Mouse (Mus musculus): ENCODE results near the gene Dnajb3. TPM values are rescaled to one million over a fixed set of nuclear protein-coding genes. Genes with fewer than 3 reads are reported as not detected.

Gene Dnajb3
- polyA plus RNA-seq (2014; fragmentation: Illumina TruSeq; extraction: RNeasy Lipid Tissue Mini Kit (QIAGEN cat#74804); ENCODE audit: low read depth, low replicate concordance), result not detected

GRCm38 (mm10) chr1:88205294-88205922, at the start of gene Dnajb3:
Gene Dnajb3, minus strand, starts transcription at chr1:88205782.

GRCm38 (mm10) chr1:88226670-88227379, 21.2 kb upstream of the Dnajb3 start, which contains the start of gene Mroh2a:
Gene Mroh2a, plus strand, starts transcription at chr1:88226986.

GRCm38 (mm10) chr1:88211812-88212211, 6.2 kb upstream of the Dnajb3 start, which contains the start of gene Ugt1a1:
Gene Ugt1a1, plus strand, starts transcription at chr1:88211959.

GRCm38 (mm10) chr1:88200456-88200855, 5.1 kb downstream of the Dnajb3 start, which contains the start of gene Ugt1a2:
Gene Ugt1a2, plus strand, starts transcription at chr1:88200601.

GRCm38 (mm10) chr1:88165711-88166110, 39.9 kb downstream of the Dnajb3 start, which contains the start of gene Ugt1a5:
Gene Ugt1a5, plus strand, starts transcription at chr1:88166012.

Other genes with a start within 250 kb of the Dnajb3 start
- 28.0 TPM for gene Usp40, start 197.2 kb downstream of the Dnajb3 start, polyA plus RNA-seq (2014; fragmentation: Illumina TruSeq; extraction: RNeasy Lipid Tissue Mini Kit (QIAGEN cat#74804); ENCODE audit: low read depth, low replicate concordance)
- gene Ugt1a10, start 150.4 kb downstream of the Dnajb3 start, polyA plus RNA-seq (2014; fragmentation: Illumina TruSeq; extraction: RNeasy Lipid Tissue Mini Kit (QIAGEN cat#74804); ENCODE audit: low read depth, low replicate concordance), result 6.3 TPM
- gene Ugt1a9, start 135.0 kb downstream of the Dnajb3 start, polyA plus RNA-seq (2014; fragmentation: Illumina TruSeq; extraction: RNeasy Lipid Tissue Mini Kit (QIAGEN cat#74804); ENCODE audit: low read depth, low replicate concordance), result 437 TPM
- gene Ugt1a8, start 118.0 kb downstream of the Dnajb3 start, polyA plus RNA-seq (2014; fragmentation: Illumina TruSeq; extraction: RNeasy Lipid Tissue Mini Kit (QIAGEN cat#74804); ENCODE audit: low read depth, low replicate concordance), result not detected
- 38.6 TPM for gene Ugt1a7c, start 110.7 kb downstream of the Dnajb3 start, polyA plus RNA-seq (2014; fragmentation: Illumina TruSeq; extraction: RNeasy Lipid Tissue Mini Kit (QIAGEN cat#74804); ENCODE audit: low read depth, low replicate concordance)
- 92.8 TPM for gene Ugt1a6b, start 102.5 kb downstream of the Dnajb3 start, polyA plus RNA-seq (2014; fragmentation: Illumina TruSeq; extraction: RNeasy Lipid Tissue Mini Kit (QIAGEN cat#74804); ENCODE audit: low read depth, low replicate concordance)
- 60.2 TPM for gene Ugt1a6a, start 71.0 kb downstream of the Dnajb3 start, polyA plus RNA-seq (2014; fragmentation: Illumina TruSeq; extraction: RNeasy Lipid Tissue Mini Kit (QIAGEN cat#74804); ENCODE audit: low read depth, low replicate concordance)
- gene Ugt1a5, start 39.8 kb downstream of the Dnajb3 start, polyA plus RNA-seq (2014; fragmentation: Illumina TruSeq; extraction: RNeasy Lipid Tissue Mini Kit (QIAGEN cat#74804); ENCODE audit: low read depth, low replicate concordance), result 306 TPM
- gene Ugt1a2, start 5.2 kb downstream of the Dnajb3 start, polyA plus RNA-seq (2014; fragmentation: Illumina TruSeq; extraction: RNeasy Lipid Tissue Mini Kit (QIAGEN cat#74804); ENCODE audit: low read depth, low replicate concordance), result 0.42 TPM
- 891 TPM for gene Ugt1a1, start 6.2 kb upstream of the Dnajb3 start, polyA plus RNA-seq (2014; fragmentation: Illumina TruSeq; extraction: RNeasy Lipid Tissue Mini Kit (QIAGEN cat#74804); ENCODE audit: low read depth, low replicate concordance)
- gene Mroh2a, start 21.2 kb upstream of the Dnajb3 start, polyA plus RNA-seq (2014; fragmentation: Illumina TruSeq; extraction: RNeasy Lipid Tissue Mini Kit (QIAGEN cat#74804); ENCODE audit: low read depth, low replicate concordance), result 0.42 TPM
- 44.3 TPM for gene Hjurp, start 71.9 kb upstream of the Dnajb3 start, polyA plus RNA-seq (2014; fragmentation: Illumina TruSeq; extraction: RNeasy Lipid Tissue Mini Kit (QIAGEN cat#74804); ENCODE audit: low read depth, low replicate concordance)
- gene Trpm8, start 71.9 kb upstream of the Dnajb3 start, polyA plus RNA-seq (2014; fragmentation: Illumina TruSeq; extraction: RNeasy Lipid Tissue Mini Kit (QIAGEN cat#74804); ENCODE audit: low read depth, low replicate concordance), result not detected
- gene Spp2, start 201.2 kb upstream of the Dnajb3 start, polyA plus RNA-seq (2014; fragmentation: Illumina TruSeq; extraction: RNeasy Lipid Tissue Mini Kit (QIAGEN cat#74804); ENCODE audit: low read depth, low replicate concordance), result 140 TPM

Data from liver, adult 10 weeks (tissue).